Comparison of ENCODE assay signal across 9 mouse cellular contexts in genomic region chr4:44070641-44071040, GRCm38 (mm10). TPM values are rescaled to one million over a fixed set of nuclear protein-coding genes. Genes with fewer than 3 reads are reported as not detected.
DNase-seq lines count a peak whose midpoint lies in the region; ATAC-seq lines count a peak whose summit lies in the region.
"Had no signal": no experiment of that assay in that cellular context is flagged by ENCODE, and none has a peak within 500 bp of the region (broad histone marks: within the 10 kb centered on the region; RNA-seq: fewer than 3 reads in every experiment).

No protein-coding gene starts in this region.

- H3K4me1 ChIP-seq in lung, embryonic 15.5 days: peaks cover 28% of the 10 kb centered on the region
- H3K4me1 ChIP-seq in intestine, embryonic 15.5 days (replicated peaks): peaks cover 20% of the 10 kb centered on the region
- peaks cover 11% of the 10 kb centered on the region for H3K4me1 ChIP-seq in neural tube, embryonic 14.5 days (ENCODE audit: control insufficient read depth, insufficient read depth, low read length)

- DNase-seq in heart, adult 11 months: peak; percentile 82
- DNase-seq in heart, adult 18-20 months: no peak
- no peak for DNase-seq in lung, postnatal 25 days (ENCODE audit: low spot score)
- no peak for DNase-seq in layer of hippocampus, adult 9-11 months

- H3K4me2 ChIP-seq in lung, embryonic 15.5 days: peak overlapping the region; percentile 87
- peak overlapping the region; percentile 75 for H3K4me2 ChIP-seq in intestine, embryonic 15.5 days (replicated peaks)
- peak overlapping the region; percentile 66; the same call in 1 of the 2 replicates for H3K4me2 ChIP-seq in neural tube, embryonic 14.5 days (ENCODE audit: low read depth, low read length)

- no peaks in the 10 kb centered on the region for H3K27me3 ChIP-seq in lung, embryonic 15.5 days
- H3K27me3 ChIP-seq in intestine, embryonic 15.5 days (replicated peaks): no peaks in the 10 kb centered on the region
- no peaks in the 10 kb centered on the region for H3K27me3 ChIP-seq in neural tube, embryonic 14.5 days (ENCODE audit: control insufficient read depth, insufficient read depth, low read length)

- H3K9ac ChIP-seq in lung, embryonic 15.5 days: 0 out of 2 replicates have a peak overlapping the region, but pooled peaks have one; percentile 78
- H3K9ac ChIP-seq in intestine, embryonic 15.5 days: peak overlapping the region; percentile 70; the same call in 1 of the 2 replicates
- H3K9ac ChIP-seq in neural tube, embryonic 14.5 days (replicated peaks; ENCODE audit: low read depth, low read length): no peak overlapping the region

- peaks cover 3% of the 10 kb centered on the region; the same call in 1 of the 2 replicates for H3K36me3 ChIP-seq in lung, embryonic 15.5 days
- no peaks in the 10 kb centered on the region for H3K36me3 ChIP-seq in intestine, embryonic 15.5 days
- H3K36me3 ChIP-seq in neural tube, embryonic 14.5 days (ENCODE audit: control insufficient read depth, insufficient read depth, low read length): no peaks in the 10 kb centered on the region

- no peak for ATAC-seq in lung, embryonic 15.5 days (ENCODE audit: borderline replicate concordance, extremely low read depth, low FRiP score, low TSS enrichment)
- no peak for ATAC-seq in intestine, embryonic 15.5 days
- ATAC-seq in neural tube, embryonic 14.5 days (ENCODE audit: low read depth): no peak
- no peak for ATAC-seq in granulocyte monocyte progenitor cell, adult 5-6 weeks (replicated peaks; ENCODE audit: poor library complexity, severe bottlenecking)

- no peaks in the 10 kb centered on the region for H3K9me3 ChIP-seq in lung, embryonic 15.5 days
- H3K9me3 ChIP-seq in intestine, embryonic 15.5 days: no peaks in the 10 kb centered on the region
- H3K9me3 ChIP-seq in neural tube, embryonic 14.5 days (ENCODE audit: control insufficient read depth, low read length): no peaks in the 10 kb centered on the region

- peak overlapping the region; percentile 84 for H3K4me3 ChIP-seq in lung, embryonic 15.5 days
- peak overlapping the region; percentile 87 for H3K4me3 ChIP-seq in intestine, embryonic 15.5 days (replicated peaks)
- no peak overlapping the region for H3K4me3 ChIP-seq in neural tube, embryonic 14.5 days (ENCODE audit: low read depth, low read length)

- no peak overlapping the region for H3K27ac ChIP-seq in lung, embryonic 15.5 days
- peak overlapping the region; percentile 95 for H3K27ac ChIP-seq in intestine, embryonic 15.5 days
- no peak overlapping the region for H3K27ac ChIP-seq in neural tube, embryonic 14.5 days (ENCODE audit: low read depth, low read length)
- H3K27ac ChIP-seq: macrophage had no signal

- WGBS in lung, embryonic 15.5 days: 75% methylated on average over 4 of the region's 4 CpGs
- WGBS in intestine, embryonic 15.5 days: 75% methylated on average over 4 of the region's 4 CpGs
- WGBS in neural tube, embryonic 14.5 days: 80% methylated on average over 4 of the region's 4 CpGs

RNA-seq across cellular contexts. Expression of gene Gne, which starts 13.3 kb away (rescaled TPM):
- total RNA-seq in heart, adult 18-20 months (2021): 10 to 100 TPM; 29.2 to 32.6 TPM
- polyA plus RNA-seq in lung, embryonic 15.5 days (2015; fragmentation: Nextera tagmentation; extraction: Ambion mirVana): 40.0 and 43.1 TPM in 2 replicates
- polyA plus RNA-seq in intestine, embryonic 15.5 days (2015; fragmentation: Nextera tagmentation; extraction: Ambion mirVana): 42.0 and 47.0 TPM in 2 replicates
- 27.0 and 31.8 TPM in 2 replicates for polyA plus RNA-seq in neural tube, embryonic 14.5 days (2014; fragmentation: Nextera tagmentation; extraction: Ambion mirVana)
- 32.9 and 42.7 TPM in 2 replicates for total RNA-seq in granulocyte monocyte progenitor cell, adult 5-6 weeks (2014; fragmentation: Nextera tagmentation)
- total RNA-seq in granulocyte monocyte progenitor cell, adult 5-6 weeks (2017): 34.6 and 36.3 TPM in 2 replicates
